Mouse (Mus musculus) cortical plate, adult 2 months (tissue): ENCODE measurements at regions not wholly inside any gene's neighbourhood (a gene's known extent, or its start where the extent isn't known, plus 50 kb on each side); places are given as distances from the start of the nearest gene placed in this dataset.

Experiments
- CTCF ChIP-seq: fragments of 200-500 bp; IDR thresholded peaks from 2 replicates; pipeline ENCODE4 v1.5.1; 2011; ENCODE audit warnings: mild to moderate bottlenecking, control low read depth, low read length; ENCODE audit not compliant: insufficient read depth; ENCODE audit errors: extremely low read depth
- POLR2A ChIP-seq: fragments of 200-500 bp; IDR thresholded peaks from 2 replicates; pipeline ENCODE4 v1.6.1; 2011; ENCODE audit warnings: mild to moderate bottlenecking, low read length, control low read depth; ENCODE audit not compliant: insufficient read depth; ENCODE audit errors: extremely low read depth

DNA sequence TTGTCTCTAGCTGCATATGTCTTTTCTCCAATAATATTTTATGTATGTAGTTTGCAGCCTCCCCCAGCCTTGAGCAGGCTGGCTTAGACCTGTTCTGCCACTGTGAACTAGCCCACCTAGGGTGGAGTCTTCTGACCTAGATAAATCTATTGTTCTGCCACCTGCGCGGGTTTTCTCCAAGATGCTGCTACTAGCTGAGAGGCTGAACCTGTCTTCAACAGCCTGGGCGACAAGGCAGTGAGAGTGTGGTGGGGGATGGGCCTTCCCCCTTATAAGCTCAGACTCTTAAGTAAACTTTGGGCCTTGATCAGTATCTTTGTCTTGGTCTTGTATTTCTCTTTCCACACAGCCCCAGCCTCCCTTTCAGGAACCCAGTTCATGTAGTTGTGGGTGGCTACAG is 111.7 kb downstream of the Trim52 start:
- TF ChIP-seq CTCF (no peak), POLR2A (no peak)
